Mouse (Mus musculus) heart, postnatal 25 days (tissue): ENCODE data around the gene Chchd3. TPM values are rescaled to one million over a fixed set of nuclear protein-coding genes. Genes with fewer than 3 reads are reported as not detected.

Experiments used
- DNase-seq: peaks from one replicate; pipeline ENCODE4 v3.0.0; 2022; ENCODE audit warnings: low spot score
- intact Hi-C: fragments of 180-260 bp; cut with DNase I; formaldehyde crosslinking; loops from one replicate; pipeline ENCODE4 v1.15.1; 2025
- total RNA-seq, 2 experiments: library from RNA; stranded (reverse); gene quantifications; 2 replicates each; pipeline ENCODE4 v1.2.3; 2021

Gene Chchd3
- total RNA-seq, 2 experiments from 2014 or later = 549 to 559 TPM

GRCm38 (mm10) chr6:33025041-33025440, 35.0 kb downstream of the Chchd3 start:
- intact Hi-C loops = no loop called here
- DNase-seq = no peak

DNA sequence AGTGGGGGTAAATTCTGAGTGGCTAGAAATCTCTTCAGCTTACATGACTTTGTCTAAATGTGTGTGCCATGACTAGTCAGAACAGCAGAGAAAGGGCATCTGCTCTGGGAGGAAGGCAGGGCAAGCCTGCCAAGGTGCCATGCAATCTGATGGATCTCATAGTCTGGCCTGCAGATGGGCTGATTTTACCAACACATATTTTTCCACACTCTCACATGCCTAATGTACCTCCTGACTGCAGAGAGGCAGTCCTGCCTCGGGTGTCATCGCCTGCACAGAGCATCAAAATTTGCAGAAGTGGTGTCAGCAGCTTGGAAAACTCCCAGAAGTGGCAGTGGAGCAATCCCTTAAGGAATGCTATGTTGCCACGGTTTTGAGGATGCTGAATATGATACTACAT, 55.5 kb downstream of the Chchd3 start:
- intact Hi-C loops = loop anchor here (5.0 kb wide), 1 partner anchor 92 kb away; no protein-coding TSS in a partner anchor
- no peak for DNase-seq

GRCm38 (mm10) chr6:33002988-33003387, 57.1 kb downstream of the Chchd3 start:
- intact Hi-C loops = loop anchor here (5.0 kb wide), 1 partner anchor 91 kb away; no protein-coding TSS in a partner anchor
- DNase-seq = no peak

DNA sequence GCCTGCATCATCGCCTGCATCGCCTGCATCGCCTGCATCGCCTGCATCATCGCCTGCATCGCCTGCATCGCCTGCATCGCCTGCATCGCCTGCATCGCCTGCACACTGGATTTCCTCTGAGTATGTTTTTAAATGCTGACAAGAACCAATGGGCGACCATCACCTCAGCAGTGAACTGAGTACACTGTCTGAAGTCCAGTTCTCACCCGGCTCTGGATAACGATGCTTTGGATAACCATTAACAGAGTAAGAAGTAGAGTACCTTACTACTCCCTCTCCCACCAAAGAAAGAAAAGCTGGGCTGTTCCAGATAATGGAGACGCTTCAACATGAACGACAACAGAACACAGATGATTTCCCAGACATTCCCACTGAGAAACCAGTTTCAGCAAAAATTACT, 58.8 kb downstream of the Chchd3 start:
- DNase-seq = no peak
- intact Hi-C loops = loop anchor here (5.0 kb wide), 1 partner anchor 89 kb away; no protein-coding TSS in a partner anchor

DNA sequence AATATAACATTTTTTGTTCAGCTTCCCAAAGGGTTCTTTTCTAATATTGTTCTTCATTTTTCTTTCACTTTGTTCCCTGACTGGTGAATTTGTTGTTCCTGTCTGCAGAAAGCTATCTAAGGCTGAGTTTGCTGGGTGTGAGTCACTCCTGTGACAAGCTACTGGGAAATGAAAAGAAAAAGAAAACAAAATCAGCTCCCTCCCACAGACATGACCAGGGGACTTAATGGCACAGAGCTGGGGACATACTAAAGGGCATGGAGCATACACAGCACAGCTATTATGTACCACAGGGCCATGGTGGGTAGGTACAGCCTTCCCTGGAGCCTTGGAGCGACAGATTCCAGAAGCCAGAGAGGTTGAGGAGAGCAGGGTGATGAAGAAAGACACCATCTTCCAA, 63.5 kb downstream of the Chchd3 start:
- intact Hi-C loops = no loop called here
- DNase-seq = no peak

- intact Hi-C loops = no loop called here
- no peak for DNase-seq
Measured at GRCm38 (mm10) chr6:32993847-32994246, 66.2 kb downstream of the Chchd3 start.

GRCm38 (mm10) chr6:32990061-32990633, 69.9 kb downstream of the Chchd3 start:
- intact Hi-C loops = no loop called here

DNA sequence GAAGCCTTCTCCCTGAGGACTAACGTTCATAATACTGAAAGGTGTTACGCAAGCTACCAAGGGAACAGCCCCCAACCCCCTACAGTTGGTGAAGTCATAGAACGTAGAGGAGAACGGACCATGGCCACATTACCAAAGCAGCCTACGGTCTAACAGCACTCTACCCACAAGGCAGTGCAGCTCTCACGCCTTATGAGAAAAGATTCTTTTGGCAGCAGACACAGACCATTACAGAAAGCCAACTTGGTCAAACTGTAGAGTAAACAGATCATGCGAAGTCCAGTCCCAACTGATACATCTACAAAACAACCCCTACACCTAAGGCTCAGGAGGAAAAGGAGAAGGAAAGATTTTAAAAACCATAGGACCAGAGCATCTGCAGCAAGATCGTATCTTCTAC, 71.5 kb downstream of the Chchd3 start:
- DNase-seq = no peak
- intact Hi-C loops = no loop called here

More at GRCm38 (mm10) chr6:32990061-32990633, 69.9 kb downstream of the Chchd3 start:
- no peak for DNase-seq

- intact Hi-C loops = loop anchor here (5.0 kb wide), 1 partner anchor 73 kb away; no protein-coding TSS in a partner anchor
- no peak for DNase-seq
Measured at GRCm38 (mm10) chr6:32983876-32984275, 76.2 kb downstream of the Chchd3 start.

DNA sequence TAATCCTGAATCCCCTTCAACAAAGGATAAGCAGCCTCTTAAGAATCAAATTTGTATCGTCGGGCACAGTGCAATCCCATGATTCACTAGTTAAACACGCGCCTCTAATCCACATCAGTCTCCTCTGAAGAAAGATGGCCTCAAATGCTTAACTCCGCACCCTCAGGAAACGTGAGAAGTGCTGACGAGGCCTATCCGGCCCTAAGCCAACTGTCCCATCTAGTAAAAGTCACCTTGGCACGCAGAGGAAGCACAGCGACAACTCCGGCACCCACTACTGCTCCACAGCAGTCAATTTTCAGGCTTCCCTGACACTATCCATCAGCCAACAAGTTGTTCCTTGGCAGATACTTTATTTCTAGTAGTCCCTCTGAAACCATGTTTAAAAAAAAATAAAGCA, 78.8 kb downstream of the Chchd3 start:
- intact Hi-C loops = loop anchor here (5.0 kb wide), 1 partner anchor 76 kb away; no protein-coding TSS in a partner anchor
- no peak for DNase-seq

- DNase-seq = no peak
- intact Hi-C loops = no loop called here
Measured at GRCm38 (mm10) chr6:32978811-32979210, 81.2 kb downstream of the Chchd3 start.

DNA sequence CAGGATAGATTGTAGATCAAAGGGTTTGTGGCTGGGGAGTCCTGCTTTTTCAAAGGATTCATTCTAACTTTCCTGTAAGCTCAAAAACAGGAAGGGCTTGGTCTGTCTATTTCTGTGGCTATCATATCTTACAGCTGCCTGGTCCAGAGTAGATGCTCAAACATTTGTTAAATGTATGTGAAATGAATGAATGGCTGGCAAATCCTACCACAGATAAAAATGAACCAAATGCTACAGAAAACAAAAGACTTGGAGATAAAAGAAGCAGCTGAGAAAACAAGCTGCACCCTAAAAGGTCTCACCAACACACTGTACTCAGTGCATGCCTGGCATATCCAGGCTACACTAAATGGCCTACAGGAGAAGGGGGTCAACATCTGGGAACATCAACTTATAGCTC, 88.1 kb downstream of the Chchd3 start:
- intact Hi-C loops = no loop called here
- no peak for DNase-seq

- intact Hi-C loops = no loop called here
- DNase-seq = no peak
Measured at GRCm38 (mm10) chr6:32968971-32969370, 91.1 kb downstream of the Chchd3 start.

DNA sequence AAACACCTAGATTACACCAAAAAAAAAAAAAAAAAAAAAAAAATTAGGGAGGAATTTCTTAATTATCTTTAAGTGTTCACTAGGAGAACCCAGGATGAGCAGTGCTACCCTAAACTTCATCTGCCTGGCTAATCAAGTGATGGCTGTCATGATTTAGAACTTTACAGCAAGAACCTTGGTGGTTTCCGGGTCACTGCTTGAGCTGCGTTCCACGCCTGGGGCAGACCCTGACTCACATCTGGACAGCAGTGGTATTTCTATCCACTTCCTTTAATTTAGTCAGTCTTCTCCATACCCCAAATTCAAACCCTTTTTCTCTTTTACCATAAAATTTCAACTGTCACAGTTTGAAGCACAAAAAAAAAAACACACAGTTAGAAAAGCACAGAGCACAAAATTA, 98.0 kb downstream of the Chchd3 start:
- intact Hi-C loops = no loop called here

DNA sequence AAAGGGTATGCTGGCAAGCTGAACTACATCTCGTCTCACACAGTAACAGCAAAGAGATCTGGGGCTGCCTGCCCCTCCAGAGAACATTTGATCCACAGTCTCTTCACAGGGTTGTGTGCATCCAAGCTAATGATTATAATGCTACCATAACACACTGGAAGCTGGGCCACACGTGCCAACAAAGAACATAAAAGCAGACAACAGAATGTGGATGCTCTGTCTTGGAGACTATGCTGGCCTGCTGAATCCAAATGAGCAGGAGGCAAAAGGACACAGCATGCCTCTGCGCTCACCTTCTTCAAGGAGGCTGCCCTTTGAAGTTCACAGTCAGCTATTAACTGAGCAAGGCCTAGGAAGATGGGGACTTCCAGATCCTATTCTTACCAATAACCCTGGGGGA, 98.6 kb downstream of the Chchd3 start:
- intact Hi-C loops = no loop called here
- no peak for DNase-seq

More for the DNA sequence above, 98.0 kb downstream of the Chchd3 start:
- no peak for DNase-seq

- DNase-seq = no peak
- intact Hi-C loops = no loop called here
Measured at GRCm38 (mm10) chr6:32959816-32960550, 100.1 kb downstream of the Chchd3 start.

- DNase-seq = no peak
- intact Hi-C loops = no loop called here
Measured at GRCm38 (mm10) chr6:32955481-32955880, 104.6 kb downstream of the Chchd3 start.

DNA sequence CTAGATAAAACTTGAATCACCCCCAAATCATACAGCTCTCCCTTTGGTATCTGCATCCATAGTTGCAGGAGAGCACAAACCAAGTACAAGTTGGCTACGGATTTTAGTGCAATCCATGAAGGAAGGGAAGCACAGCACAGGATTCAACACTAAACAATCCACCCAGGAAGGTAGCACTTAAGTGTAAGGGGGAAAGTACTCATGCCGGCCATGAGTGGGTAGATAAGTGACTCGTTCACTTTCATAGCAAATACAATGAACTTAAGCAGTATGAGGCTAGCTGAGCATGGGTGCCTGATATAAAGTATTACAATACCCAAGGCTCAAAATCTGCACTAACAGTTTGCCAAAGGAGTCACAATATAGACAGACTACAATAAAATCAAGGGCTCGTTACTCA, 109.1 kb downstream of the Chchd3 start:
- no peak for DNase-seq
- intact Hi-C loops = no loop called here

GRCm38 (mm10) chr6:32949702-32950101, 110.4 kb downstream of the Chchd3 start:
- no peak for DNase-seq
- intact Hi-C loops = no loop called here

DNA sequence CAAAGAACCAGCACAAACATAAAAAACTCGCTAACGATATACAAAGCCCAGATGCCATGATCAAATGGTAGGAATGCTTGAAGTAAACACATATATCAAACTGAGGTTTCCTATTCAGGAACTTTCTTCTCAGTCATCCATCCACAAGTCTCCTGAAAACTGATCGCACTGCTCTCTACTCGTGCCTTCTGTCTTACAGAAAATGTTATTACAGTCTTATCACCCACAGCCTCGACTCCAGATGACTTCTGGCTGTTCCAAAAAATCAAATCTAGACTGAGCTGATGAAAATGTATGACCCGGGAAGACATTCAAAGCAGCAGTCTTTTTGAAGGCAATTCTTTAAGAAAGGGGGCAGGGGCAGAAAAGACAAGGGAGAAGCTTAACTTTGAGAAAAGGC, 112.8 kb downstream of the Chchd3 start:
- no peak for DNase-seq
- intact Hi-C loops = no loop called here

GRCm38 (mm10) chr6:32944956-32945355, 115.1 kb downstream of the Chchd3 start:
- DNase-seq = no peak
- intact Hi-C loops = no loop called here
